11 mouse cellular contexts compared by ENCODE assay signal in genomic region chr7:115866698-115867500, GRCm38 (mm10).
DNase-seq lines count a peak whose midpoint lies in the region; ATAC-seq and TF ChIP-seq lines count a peak whose summit lies in the region.
"Had no signal": no experiment of that assay in that cellular context is flagged by ENCODE, and none has a peak within 500 bp of the region (broad histone marks: within the 10 kb centered on the region; RNA-seq: fewer than 3 reads in every experiment).

No protein-coding gene starts in this region.

- H3K27me3 ChIP-seq in heart, embryonic 11.5 days (ENCODE audit: control insufficient read depth, insufficient read depth, low read length) = no peaks in the 10 kb centered on the region
- H3K27me3 ChIP-seq in stomach, embryonic 14.5 days (ENCODE audit: control insufficient read depth, insufficient read depth, low read length) = no peaks in the 10 kb centered on the region
- H3K27me3 ChIP-seq in stomach, postnatal 0 days (ENCODE audit: control insufficient read depth, insufficient read depth, low read length) = no peaks in the 10 kb centered on the region
- H3K27me3 ChIP-seq in limb, embryonic 10.5 days (ENCODE audit: low read depth, poor library complexity, severe bottlenecking) = no peaks in the 10 kb centered on the region

- no peaks in the 10 kb centered on the region for H3K9me3 ChIP-seq in heart, embryonic 11.5 days (replicated peaks; ENCODE audit: control insufficient read depth, low read length)
- no peaks in the 10 kb centered on the region for H3K9me3 ChIP-seq in stomach, embryonic 14.5 days (ENCODE audit: control insufficient read depth, low read depth, low read length)
- H3K9me3 ChIP-seq in stomach, postnatal 0 days (ENCODE audit: control insufficient read depth, low read length) = no peaks in the 10 kb centered on the region
- H3K9me3 ChIP-seq in limb, embryonic 10.5 days (replicated peaks) = no peaks in the 10 kb centered on the region

- H3K36me3 ChIP-seq in heart, embryonic 11.5 days (ENCODE audit: control insufficient read depth, insufficient read depth, low read length) = no peaks in the 10 kb centered on the region
- H3K36me3 ChIP-seq in stomach, embryonic 14.5 days (ENCODE audit: control insufficient read depth, insufficient read depth, low read length) = no peaks in the 10 kb centered on the region
- no peaks in the 10 kb centered on the region for H3K36me3 ChIP-seq in stomach, postnatal 0 days (ENCODE audit: control insufficient read depth, insufficient read depth, low read length)
- no peaks in the 10 kb centered on the region for H3K36me3 ChIP-seq in limb, embryonic 10.5 days

- H3K9ac ChIP-seq in heart, embryonic 11.5 days (ENCODE audit: low read depth, low read length) = no peak overlapping the region
- H3K9ac ChIP-seq in stomach, embryonic 14.5 days (replicated peaks; ENCODE audit: low read depth, low read length) = no peak overlapping the region
- no peak overlapping the region for H3K9ac ChIP-seq in stomach, postnatal 0 days (ENCODE audit: low read length)

- no peak for DNase-seq in heart, adult 11 months
- no peak for DNase-seq in stomach, postnatal 0 days (ENCODE audit: low spot score)
- DNase-seq in limb, embryonic 10.5 days (ENCODE audit: low spot score) = no peak
- no peak for DNase-seq in frontal cortex, postnatal 25 days (ENCODE audit: low spot score in 2 of 2)
- no peak for DNase-seq in thymus, postnatal 4 days
- DNase-seq in cerebellum, postnatal 25 days = no peak
- DNase-seq: heart, postnatal 14 days; left cerebral cortex, postnatal 4 days; spleen, adult 18-20 months had no signal

- no peak overlapping the region for H3K4me3 ChIP-seq in heart, embryonic 11.5 days (ENCODE audit: low read depth, low read length)
- H3K4me3 ChIP-seq in stomach, embryonic 14.5 days (ENCODE audit: low read depth, low read length) = no peak overlapping the region
- no peak overlapping the region for H3K4me3 ChIP-seq in stomach, postnatal 0 days (ENCODE audit: low read depth, low read length)
- no peak overlapping the region for H3K4me3 ChIP-seq in limb, embryonic 10.5 days

- 0 out of 2 replicates have a peak overlapping the region, but pooled peaks have one; percentile 10 for H3K27ac ChIP-seq in heart, embryonic 11.5 days (ENCODE audit: low read depth, low read length)
- H3K27ac ChIP-seq in stomach, embryonic 14.5 days (ENCODE audit: low read length) = peak overlapping the region; percentile 13
- H3K27ac ChIP-seq in stomach, postnatal 0 days (replicated peaks) = no peak overlapping the region
- H3K27ac ChIP-seq in limb, embryonic 10.5 days = peak overlapping the region; percentile 36; the same call in 1 of the 2 replicates

- peaks cover 19% of the 10 kb centered on the region for H3K4me1 ChIP-seq in heart, embryonic 11.5 days (ENCODE audit: control insufficient read depth, insufficient read depth, low read length)
- H3K4me1 ChIP-seq in stomach, embryonic 14.5 days (ENCODE audit: control insufficient read depth, insufficient read depth, low read length) = peaks cover 18% of the 10 kb centered on the region
- H3K4me1 ChIP-seq in stomach, postnatal 0 days (replicated peaks; ENCODE audit: control insufficient read depth, insufficient read depth) = no peaks in the 10 kb centered on the region
- peaks cover 41% of the 10 kb centered on the region for H3K4me1 ChIP-seq in limb, embryonic 10.5 days

- no peak for TF ChIP-seq EP300 in stomach, postnatal 0 days (optimal IDR thresholded peaks at IDR 0.05)

- H3K4me2 ChIP-seq in heart, embryonic 11.5 days = peak overlapping the region; percentile 31
- no peak overlapping the region for H3K4me2 ChIP-seq in stomach, embryonic 14.5 days (replicated peaks; ENCODE audit: low read depth, low read length)
- no peak overlapping the region for H3K4me2 ChIP-seq in stomach, postnatal 0 days (replicated peaks; ENCODE audit: low read depth)

- no peak for ATAC-seq in heart, embryonic 11.5 days (replicated peaks; ENCODE audit: insufficient number of reproducible peaks, low FRiP score, low TSS enrichment)
- peak; percentile 58; the same call in 1 of the 2 replicates for ATAC-seq in stomach, embryonic 14.5 days (ENCODE audit: insufficient number of reproducible peaks, insufficient read depth, low FRiP score, low read depth)
- ATAC-seq in stomach, postnatal 0 days (ENCODE audit: low FRiP score, low TSS enrichment) = no peak

- 42% methylated on average over 9 of the region's 9 CpGs for WGBS in heart, embryonic 11.5 days (ENCODE audit: insufficient replicate concordance)
- 33% methylated on average over 9 of the region's 9 CpGs for WGBS in stomach, embryonic 14.5 days
- 43% methylated on average over 9 of the region's 9 CpGs for WGBS in stomach, postnatal 0 days
- 37% methylated on average over 9 of the region's 9 CpGs for WGBS in limb, embryonic 10.5 days

- TF ChIP-seq CTCF in stomach, postnatal 0 days (IDR thresholded peaks at IDR 0.05; ENCODE audit: low read depth) = no peak
